In the genomic region with DNA sequence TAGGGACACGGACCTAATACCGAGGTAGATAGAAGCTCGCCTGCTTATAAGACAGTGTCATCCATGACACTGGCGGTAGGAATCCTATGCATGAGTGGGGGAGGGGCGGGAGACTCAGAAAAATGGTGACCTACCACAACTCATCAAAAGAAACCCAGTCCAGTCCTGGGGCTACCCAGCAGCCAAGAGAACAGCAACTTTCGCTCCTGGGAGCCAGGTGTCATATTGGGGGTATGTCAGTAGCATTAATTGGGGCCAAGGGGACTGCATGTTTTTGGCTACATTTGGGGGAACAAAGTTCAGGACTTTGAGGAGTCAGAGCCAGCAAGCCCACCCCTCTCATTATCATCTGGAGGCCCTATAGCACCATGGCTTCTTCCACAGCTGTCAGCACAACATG, we compare ENCODE assay signal across 10 mouse cellular contexts.
"Had no signal": no experiment of that assay in that cellular context is flagged by ENCODE, and none has a peak within 500 bp of the region (broad histone marks: within the 10 kb centered on the region; RNA-seq: fewer than 3 reads in every experiment).

No protein-coding gene starts in this region.

- DNase-seq: lung, adult 2 months; lung, postnatal 14 days; lung, postnatal 36 days; right cerebral cortex, postnatal 14 days; thymus, adult 2 months; thymus, postnatal 25 days; thymus, postnatal 4 days had no signal

- ATAC-seq: lung, postnatal 0 days; midbrain, embryonic 13.5 days; midbrain, embryonic 15.5 days had no signal
